Mouse (Mus musculus) cerebellum, adult 11 months (tissue): ENCODE data around the gene Msh5.

Source experiments
- DNase-seq: peaks from one replicate; pipeline ENCODE4 v3.0.0; 2022

Gene Msh5

GRCm38 (mm10) chr17:35068213-35068914 is 21.8 kb upstream of the Msh5 start:
- DNase-seq: no peak

- DNase-seq: no peak
Observed at GRCm38 (mm10) chr17:35066084-35066483, 19.5 kb upstream of the Msh5 start, which contains the start of gene Mpig6b. Gene Mpig6b (minus strand): TSS chr17:35066184.

- no peak for DNase-seq
Observed at GRCm38 (mm10) chr17:35064951-35065947, 18.7 kb upstream of the Msh5 start, which contains the start of gene Ly6g6c. Gene Ly6g6c (plus strand): TSS chr17:35065388.

- DNase-seq: peak; percentile 66
Observed at GRCm38 (mm10) chr17:35064378-35064877, 17.9 kb upstream of the Msh5 start.

- no peak for DNase-seq
Observed at GRCm38 (mm10) chr17:35063466-35063865, 16.9 kb upstream of the Msh5 start.

GRCm38 (mm10) chr17:35061299-35061698 is 14.8 kb upstream of the Msh5 start:
- no peak for DNase-seq

- DNase-seq: no peak
Observed at GRCm38 (mm10) chr17:35060737-35061297, 14.3 kb upstream of the Msh5 start.

- DNase-seq: no peak
Observed at GRCm38 (mm10) chr17:35060071-35060470, 13.5 kb upstream of the Msh5 start.

- peak; percentile 83 for DNase-seq
Observed at GRCm38 (mm10) chr17:35058911-35059892, 12.7 kb upstream of the Msh5 start, which contains the start of gene Ddah2. Gene Ddah2 (plus strand): TSS chr17:35059035.

- no peak for DNase-seq
Observed at GRCm38 (mm10) chr17:35058316-35058715, 11.8 kb upstream of the Msh5 start.

- no peak for DNase-seq
Observed at GRCm38 (mm10) chr17:35057090-35057489, 10.5 kb upstream of the Msh5 start.

GRCm38 (mm10) chr17:35055691-35056495 is 9.3 kb upstream of the Msh5 start:
- DNase-seq: no peak

GRCm38 (mm10) chr17:35052271-35052798 is 5.8 kb upstream of the Msh5 start:
- DNase-seq: no peak

- DNase-seq: no peak
Observed at GRCm38 (mm10) chr17:35051156-35052086, 4.9 kb upstream of the Msh5 start.

GRCm38 (mm10) chr17:35050126-35050750 is 3.7 kb upstream of the Msh5 start:
- no peak for DNase-seq

- DNase-seq: no peak
Observed at GRCm38 (mm10) chr17:35049561-35050016, 3.0 kb upstream of the Msh5 start, which contains the start of gene Clic1. Gene Clic1 (plus strand): TSS chr17:35049966.

GRCm38 (mm10) chr17:35048932-35049440 is 2.4 kb upstream of the Msh5 start:
- no peak for DNase-seq

- DNase-seq: no peak
Observed at GRCm38 (mm10) chr17:35048149-35048931, 1.8 kb upstream of the Msh5 start.
